Mouse (Mus musculus) spleen, postnatal 36 days (tissue): Measurements from ENCODE around the gene Pex13.
"Not testable (repeated sequence)": the region's sequence is repeated elsewhere in the genome, so short reads cannot be mapped to it uniquely, and the experiment has no call there.

Experiments
- DNase-seq, 2 experiments: peaks; one replicate each; pipeline ENCODE4 v3.0.0; 2022; ENCODE audit warnings: low spot score in 2 of 2, mixed read lengths in 1 of 2

Gene Pex13

DNA sequence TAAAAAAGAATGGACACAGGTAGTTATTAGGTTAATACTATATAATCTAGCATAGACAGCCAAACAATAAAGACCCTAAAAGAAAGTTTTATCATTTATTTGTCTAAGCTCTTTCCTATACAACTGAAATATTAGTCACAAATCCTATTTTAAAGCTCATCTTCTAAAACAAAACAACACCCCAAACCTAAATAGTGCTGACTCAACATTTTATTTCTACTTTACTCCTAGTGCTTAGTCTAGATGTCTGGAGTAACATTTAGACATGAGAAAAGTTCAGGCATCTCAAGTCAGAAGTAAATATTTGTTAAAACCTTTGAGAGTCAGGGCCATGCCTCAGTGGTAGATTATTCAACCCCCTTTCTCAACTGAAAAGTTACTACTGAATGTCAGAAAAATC lies 18.3 kb downstream of the Pex13 start:
- no peak for DNase-seq

- DNase-seq = no peak
These were observed 31.2 kb downstream of the Pex13 start for GRCm38 (mm10) chr11:23634573-23634972.

DNA sequence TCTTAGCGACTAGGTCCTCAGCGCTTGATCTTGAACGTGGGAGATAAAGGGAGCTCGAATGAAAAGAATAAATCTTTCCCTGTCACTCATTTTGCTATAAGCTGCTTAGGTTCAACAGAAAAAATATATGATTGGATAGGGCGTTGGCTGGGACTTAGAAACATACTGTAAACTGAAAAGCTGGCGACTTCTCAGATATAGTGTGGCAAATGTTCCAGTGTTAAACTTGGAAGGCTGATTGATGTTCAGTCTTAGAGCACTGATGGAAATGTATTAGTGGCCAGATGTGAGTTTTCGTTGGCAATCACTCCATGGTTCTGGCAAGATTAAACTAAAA lies 31.9 kb downstream of the Pex13 start:
- DNase-seq = no peak

DNA sequence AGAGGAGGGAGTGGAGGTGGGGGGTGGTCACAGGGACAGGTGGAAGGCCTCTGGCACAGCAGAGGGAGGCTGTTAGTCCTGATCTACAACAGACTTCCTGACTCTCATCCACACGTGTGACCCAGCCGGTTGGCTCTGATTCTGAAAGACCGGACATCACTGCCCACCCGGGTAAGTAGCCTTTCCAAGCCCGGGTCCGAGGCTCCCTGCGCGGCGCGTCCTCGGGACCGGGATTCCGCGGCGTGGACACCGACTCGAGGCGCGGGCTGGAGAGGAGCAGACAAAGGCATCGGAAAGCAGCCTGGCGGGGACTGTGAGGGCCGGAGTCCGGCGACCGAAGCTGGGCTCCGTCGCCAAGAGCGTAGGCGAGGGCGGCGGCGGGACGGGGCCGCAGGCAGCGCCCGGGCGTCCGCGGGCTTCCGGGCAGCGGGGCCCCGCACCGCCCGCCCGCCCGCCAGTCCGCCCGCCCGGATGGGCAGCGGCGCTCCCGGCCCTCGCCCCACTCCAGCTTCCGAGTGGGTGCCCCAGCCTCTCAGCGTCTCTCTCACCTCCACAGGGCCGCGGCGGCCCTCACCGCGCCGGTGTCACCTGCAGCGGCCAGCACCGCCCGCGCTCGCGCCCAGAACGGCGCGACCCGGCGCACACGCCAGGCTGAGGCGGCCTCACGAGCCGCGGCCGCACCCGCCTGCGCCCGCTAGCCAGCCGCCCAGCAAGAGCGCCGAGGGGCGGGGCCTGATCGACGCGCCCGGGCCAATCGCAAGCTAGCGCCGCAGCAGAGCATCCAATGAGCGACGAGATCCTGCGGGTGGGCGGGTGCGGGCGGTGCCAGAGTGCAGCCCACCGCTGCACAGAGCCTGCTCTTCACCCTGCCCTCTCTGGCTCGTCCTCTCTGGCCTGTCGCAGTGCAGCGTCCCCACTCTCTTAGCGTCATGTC lies 32.5 kb downstream of the Pex13 start, which contains the start of gene 0610010F05Rik:
0610010F05Rik (minus strand) TSS at position 695 of the 934 bp plus-strand sequence.
- peak; percentile 80 to 85 for DNase-seq

- no peak for DNase-seq
These were observed 35.1 kb downstream of the Pex13 start for GRCm38 (mm10) chr11:23630664-23631063.

- DNase-seq = no peak
These were observed 46.8 kb downstream of the Pex13 start for GRCm38 (mm10) chr11:23618995-23619394.

DNA sequence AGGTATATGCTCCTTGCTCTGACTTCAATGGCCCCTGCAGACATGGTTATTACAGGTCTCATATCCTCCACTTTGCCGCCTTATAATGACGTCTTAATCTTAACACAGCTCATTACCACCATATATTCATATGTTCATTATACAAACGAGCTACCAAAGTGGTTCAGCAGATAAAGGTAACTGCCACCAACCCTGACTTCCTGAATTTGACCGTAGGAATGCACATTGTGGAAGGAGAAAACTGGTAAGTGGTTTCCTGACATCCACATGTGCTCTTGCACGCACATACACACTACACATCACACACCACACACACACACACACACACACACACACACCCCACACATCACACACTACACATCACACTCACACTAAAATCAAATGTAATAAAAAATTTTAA lies 51.2 kb downstream of the Pex13 start:
- no peak for DNase-seq

- not testable (repeated sequence) for DNase-seq
These were observed 58.5 kb downstream of the Pex13 start for GRCm38 (mm10) chr11:23607291-23607690.
